Mouse (Mus musculus) hindbrain, embryonic 12.5 days (tissue): ENCODE data around the gene Bysl. TPM values are rescaled to one million over a fixed set of nuclear protein-coding genes. Genes with fewer than 3 reads are reported as not detected.

Experiments
- ATAC-seq: fragments of 200-750 bp; cut with Nextera tagmentation; 2 replicates; pipeline ENCODE4 v1.8.0; 2017; ENCODE audit warnings: moderate TSS enrichment; ENCODE audit not compliant: low FRiP score
- H3K27ac ChIP-seq: fragments of 300-500 bp; sonication (generic); 2 replicates; pipeline ENCODE4 v1.5.1; 2016; ENCODE audit warnings: mild to moderate bottlenecking
- H3K27me3 ChIP-seq: fragments of 300-500 bp; sonication (generic); 2 replicates; pipeline ENCODE4 v1.6.1; 2016; ENCODE audit warnings: mild to moderate bottlenecking
- H3K36me3 ChIP-seq: fragments of 300-500 bp; sonication (generic); 2 replicates; pipeline ENCODE4 v1.6.1; 2016; ENCODE audit warnings: mild to moderate bottlenecking
- H3K4me1 ChIP-seq: fragments of 300-500 bp; sonication (generic); 2 replicates; pipeline ENCODE4 v1.6.1; 2016
- H3K4me2 ChIP-seq: fragments of 300-500 bp; sonication (generic); replicated peaks from 2 replicates; pipeline ENCODE4 v1.6.1; 2016; ENCODE audit warnings: mild to moderate bottlenecking
- H3K4me3 ChIP-seq: fragments of 300-500 bp; sonication (generic); 2 replicates; pipeline ENCODE4 v1.5.1; 2016; ENCODE audit warnings: mild to moderate bottlenecking
- H3K9ac ChIP-seq: fragments of 300-500 bp; sonication (generic); 2 replicates; pipeline ENCODE4 v1.6.1; 2016; ENCODE audit warnings: mild to moderate bottlenecking, moderate library complexity
- H3K9me3 ChIP-seq: fragments of 300-500 bp; sonication (generic); replicated peaks from 2 replicates; pipeline ENCODE4 v1.6.1; 2016; ENCODE audit warnings: mild to moderate bottlenecking
- WGBS: fragments of 180-500 bp; shearing (Covaris S2); methylation state at CpG from one replicate; pipeline ENCODE4 v1.1.7; 2016; 5-methylcytosine and 5-hydroxymethylcytosine counted together
- polyA plus RNA-seq: library from polyadenylated mRNA; unstranded; fragments of >200 nt; fragmentation: Nextera tagmentation; extraction: Ambion mirVana; gene quantifications from 2 replicates; pipeline ENCODE4 v1.2.1, GENCODE M21; 2016

The Bysl gene
- polyA plus RNA-seq, 1 experiment from 2014 or later: 32.0 TPM

GRCm38 (mm10) chr17:47551049-47551448 is 60.2 kb downstream of the Bysl start:
- H3K4me1 ChIP-seq: no peaks in the 10 kb centered on the region
- no peak for ATAC-seq
- 82% methylated on average over 7 of the region's 7 CpGs for WGBS
- H3K9ac ChIP-seq: no peak overlapping the region
- H3K27me3 ChIP-seq: no peaks in the 10 kb centered on the region
- H3K9me3 ChIP-seq: no peaks in the 10 kb centered on the region
- no peak overlapping the region for H3K4me2 ChIP-seq
- no peak overlapping the region for H3K4me3 ChIP-seq
- no peaks in the 10 kb centered on the region for H3K36me3 ChIP-seq
- H3K27ac ChIP-seq: no peak overlapping the region

Other genes with a start within 250 kb of the Bysl start
- 64.3 and 69.3 TPM in 2 replicates for gene Mrps10, start 242.6 kb downstream of the Bysl start, polyA plus RNA-seq
- gene Guca1b, start 226.1 kb downstream of the Bysl start, polyA plus RNA-seq: 0.59 and 0.93 TPM in 2 replicates
- 0.84 and 1.2 TPM in 2 replicates for gene Guca1a, start 210.9 kb downstream of the Bysl start, polyA plus RNA-seq
- gene AI661453, start 174.9 kb downstream of the Bysl start, polyA plus RNA-seq: 0.28 and 0.34 TPM in 2 replicates
- gene 1700001C19Rik, start 174.1 kb downstream of the Bysl start, polyA plus RNA-seq: 0.14 and 0.65 TPM in 2 replicates
- 27.5 and 29.5 TPM in 2 replicates for gene Taf8, start 109.2 kb downstream of the Bysl start, polyA plus RNA-seq
- gene Ccnd3, start 106.4 kb downstream of the Bysl start, polyA plus RNA-seq: 177 and 179 TPM in 2 replicates
- gene Med20, start 90 bp upstream of the Bysl start, polyA plus RNA-seq: 38.8 and 39.0 TPM in 2 replicates
- 2.5 and 3.9 TPM in 2 replicates for gene Gm20517, start 97 bp upstream of the Bysl start, polyA plus RNA-seq
- gene Usp49, start 19.2 kb upstream of the Bysl start, polyA plus RNA-seq: 10.5 and 12.3 TPM in 2 replicates
- gene Tomm6, start 76.9 kb upstream of the Bysl start, polyA plus RNA-seq: 320 and 339 TPM in 2 replicates
- 18.7 and 18.9 TPM in 2 replicates for gene Frs3, start 77.5 kb upstream of the Bysl start, polyA plus RNA-seq
- gene Gm21981, start 83.0 kb upstream of the Bysl start, polyA plus RNA-seq: 0.23 and 0.27 TPM in 2 replicates
- gene Prickle4, start 83.2 kb upstream of the Bysl start, polyA plus RNA-seq: 0.63 and 1.2 TPM in 2 replicates
- gene Pgc, start 115.3 kb upstream of the Bysl start, polyA plus RNA-seq: not detected in 2 replicates
- 4.9 TPM in 2 replicates for gene Tfeb, start 125.5 kb upstream of the Bysl start, polyA plus RNA-seq
- gene Mdfi, start 223.2 kb upstream of the Bysl start, polyA plus RNA-seq: 15.0 and 20.9 TPM in 2 replicates